Mouse (Mus musculus): ENCODE measurements at regions not wholly inside any gene's neighbourhood (a gene's known extent, or its start where the extent isn't known, plus 50 kb on each side); places are given as distances from the start of the nearest gene placed in this dataset.
"Not testable (repeated sequence)": the region's sequence is repeated elsewhere in the genome, so short reads cannot be mapped to it uniquely, and the experiment has no call there.

GRCm38 (mm10) chr19:49115484-49115883 is 909.7 kb downstream of the Sorcs3 start:
- in situ Hi-C loops (cut with MboI, MseI) = no loop called here

GRCm38 (mm10) chr19:49131664-49132063 is 925.8 kb downstream of the Sorcs3 start:
- in situ Hi-C loops (cut with MboI, MseI) = no loop called here

- in situ Hi-C loops (cut with MboI, MseI) = no loop called here
Observed at GRCm38 (mm10) chr19:49172078-49172477, 966.3 kb downstream of the Sorcs3 start.

GRCm38 (mm10) chr19:49207971-49208370 is 1002.1 kb downstream of the Sorcs3 start:
- in situ Hi-C loops (cut with MboI, MseI) = no loop called here

GRCm38 (mm10) chr19:49242601-49243000 is 1036.8 kb downstream of the Sorcs3 start:
- in situ Hi-C loops (cut with MboI, MseI) = no loop called here

GRCm38 (mm10) chr19:49245114-49245714 is 1039.4 kb downstream of the Sorcs3 start:
- in situ Hi-C loops (cut with MboI, MseI) = no loop called here

- in situ Hi-C loops (cut with MboI, MseI) = no loop called here
Observed at GRCm38 (mm10) chr19:49264616-49265015, 1058.8 kb downstream of the Sorcs3 start.

GRCm38 (mm10) chr19:49267864-49268480 is 1062.1 kb downstream of the Sorcs3 start:
- in situ Hi-C loops (cut with MboI, MseI) = no loop called here

- in situ Hi-C loops (cut with MboI, MseI) = no loop called here
Observed at GRCm38 (mm10) chr19:49282626-49283261, 1076.9 kb downstream of the Sorcs3 start.

- in situ Hi-C loops (cut with MboI, MseI) = no loop called here
Observed at GRCm38 (mm10) chr19:49294980-49295379, 1089.2 kb downstream of the Sorcs3 start.

GRCm38 (mm10) chr19:49299351-49300271 is 1093.8 kb downstream of the Sorcs3 start:
- in situ Hi-C loops (cut with MboI, MseI) = no loop called here

GRCm38 (mm10) chr19:49301364-49302091 is 1095.7 kb downstream of the Sorcs3 start:
- in situ Hi-C loops (cut with MboI, MseI) = no loop called here

- in situ Hi-C loops (cut with MboI, MseI) = no loop called here
Observed at GRCm38 (mm10) chr19:49305804-49306203, 1100.0 kb downstream of the Sorcs3 start.

- in situ Hi-C loops (cut with MboI, MseI) = no loop called here
Observed at GRCm38 (mm10) chr19:49314229-49314628, 1108.4 kb downstream of the Sorcs3 start.

- in situ Hi-C loops (cut with MboI, MseI) = loop anchor here (5.0 kb wide), 1 partner anchor 83 kb away; no protein-coding TSS in a partner anchor
Observed at GRCm38 (mm10) chr19:49359642-49360041, 1153.8 kb downstream of the Sorcs3 start.

- in situ Hi-C loops (cut with MboI, MseI) = no loop called here
Observed at GRCm38 (mm10) chr19:49360715-49361114, 1154.9 kb downstream of the Sorcs3 start.

- in situ Hi-C loops (cut with MboI, MseI) = not testable (repeated sequence)
Observed at GRCm38 (mm10) chr19:49361116-49361515, 1155.3 kb downstream of the Sorcs3 start.

GRCm38 (mm10) chr19:49372921-49373320 is 1167.1 kb downstream of the Sorcs3 start:
- in situ Hi-C loops (cut with MboI, MseI) = no loop called here

GRCm38 (mm10) chr19:49374295-49374694 is 1168.5 kb downstream of the Sorcs3 start:
- in situ Hi-C loops (cut with MboI, MseI) = no loop called here

- in situ Hi-C loops (cut with MboI, MseI) = no loop called here
Observed at GRCm38 (mm10) chr19:49374926-49375325, 1169.1 kb downstream of the Sorcs3 start.
